Mouse (Mus musculus) left cerebral cortex, postnatal 25 days (tissue): Measurements from ENCODE around the gene Usp2. TPM values are rescaled to one million over a fixed set of nuclear protein-coding genes. Genes with fewer than 3 reads are reported as not detected.

Source experiments
- DNase-seq, 2 experiments: peaks; one replicate each; pipeline ENCODE4 v3.0.0; 2022; ENCODE audit warnings: low spot score in 2 of 2, mixed read lengths in 1 of 2
- intact Hi-C: fragments of 180-260 bp; cut with DNase I; formaldehyde crosslinking; loops from one replicate; pipeline ENCODE4 v1.15.1; 2025
- total RNA-seq, 2 experiments: library from RNA; stranded (reverse); gene quantifications; 2 replicates each; pipeline ENCODE4 v1.2.3; 2021

Gene Usp2
- total RNA-seq, 2 experiments from 2014 or later: 72.3 to 106 TPM

DNA sequence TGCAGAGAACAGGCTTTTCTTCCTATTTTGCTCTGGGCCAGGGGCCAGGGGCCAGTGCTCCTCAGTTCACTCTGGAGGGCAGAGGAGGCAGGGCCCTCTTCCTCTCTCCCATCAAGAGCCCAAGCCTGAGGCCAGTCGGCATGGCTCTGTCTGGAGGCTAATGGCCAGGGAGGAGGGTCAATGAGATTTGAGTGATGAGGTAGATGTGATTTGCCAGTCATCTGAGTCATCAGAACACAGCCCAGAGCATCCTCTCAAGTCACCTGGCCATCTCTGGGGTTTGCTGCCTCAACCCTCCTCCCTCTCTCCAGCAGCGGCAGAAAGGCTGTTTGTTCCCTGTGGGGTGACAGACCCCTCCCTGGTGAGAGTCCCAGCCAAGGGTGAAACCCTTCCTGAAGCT, 66.5 kb downstream of the Usp2 start:
- no peak for DNase-seq
- intact Hi-C loops: loop anchor here (5.0 kb wide), 1 partner anchor 114 kb away; no protein-coding TSS in a partner anchor

DNA sequence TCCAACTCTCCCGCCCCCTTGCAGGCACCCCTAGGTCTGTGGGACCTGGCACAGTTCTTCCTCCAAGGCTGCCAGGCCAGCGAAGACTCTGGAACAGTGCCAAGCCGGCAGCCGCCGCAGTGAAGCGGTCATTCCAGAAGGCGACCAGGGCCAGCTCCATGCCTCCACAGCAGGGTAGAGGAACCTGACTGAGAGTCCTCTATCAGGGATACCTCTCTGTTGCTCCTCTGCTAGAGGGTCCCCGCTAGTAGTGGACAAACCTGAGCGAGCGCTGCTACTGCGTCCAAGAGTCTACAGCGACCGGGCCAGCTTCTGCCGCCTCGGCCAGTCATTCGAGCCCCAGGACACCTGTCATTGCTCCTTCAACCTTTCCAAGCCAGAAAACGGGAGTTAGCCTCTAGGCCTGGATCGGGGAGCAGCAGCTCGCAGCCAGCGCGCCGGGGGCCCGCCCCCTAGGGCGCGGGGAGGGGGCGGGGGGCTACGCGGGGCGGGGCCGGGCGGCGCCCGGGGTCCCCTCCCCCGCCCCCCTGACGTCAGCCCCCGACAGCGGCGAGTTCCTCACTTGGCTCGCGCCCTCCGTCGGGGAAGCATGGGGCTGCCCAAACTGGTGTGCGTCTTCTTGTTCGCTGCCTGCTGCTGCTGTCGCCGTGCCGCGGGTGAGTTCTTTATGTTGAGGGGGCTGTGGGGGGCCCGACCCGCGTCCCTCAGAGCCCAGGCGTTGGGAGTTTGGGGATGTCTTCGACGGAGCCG, 67.5 kb downstream of the Usp2 start, which contains the start of gene Mcam:
Gene Mcam (plus strand): TSS at position 369 of the 750 bp plus-strand sequence.
- peak; percentile 27 to 36 for DNase-seq
- intact Hi-C loops: loop anchor here (5.0 kb wide), 1 partner anchor 113 kb away; no protein-coding TSS in a partner anchor

DNA sequence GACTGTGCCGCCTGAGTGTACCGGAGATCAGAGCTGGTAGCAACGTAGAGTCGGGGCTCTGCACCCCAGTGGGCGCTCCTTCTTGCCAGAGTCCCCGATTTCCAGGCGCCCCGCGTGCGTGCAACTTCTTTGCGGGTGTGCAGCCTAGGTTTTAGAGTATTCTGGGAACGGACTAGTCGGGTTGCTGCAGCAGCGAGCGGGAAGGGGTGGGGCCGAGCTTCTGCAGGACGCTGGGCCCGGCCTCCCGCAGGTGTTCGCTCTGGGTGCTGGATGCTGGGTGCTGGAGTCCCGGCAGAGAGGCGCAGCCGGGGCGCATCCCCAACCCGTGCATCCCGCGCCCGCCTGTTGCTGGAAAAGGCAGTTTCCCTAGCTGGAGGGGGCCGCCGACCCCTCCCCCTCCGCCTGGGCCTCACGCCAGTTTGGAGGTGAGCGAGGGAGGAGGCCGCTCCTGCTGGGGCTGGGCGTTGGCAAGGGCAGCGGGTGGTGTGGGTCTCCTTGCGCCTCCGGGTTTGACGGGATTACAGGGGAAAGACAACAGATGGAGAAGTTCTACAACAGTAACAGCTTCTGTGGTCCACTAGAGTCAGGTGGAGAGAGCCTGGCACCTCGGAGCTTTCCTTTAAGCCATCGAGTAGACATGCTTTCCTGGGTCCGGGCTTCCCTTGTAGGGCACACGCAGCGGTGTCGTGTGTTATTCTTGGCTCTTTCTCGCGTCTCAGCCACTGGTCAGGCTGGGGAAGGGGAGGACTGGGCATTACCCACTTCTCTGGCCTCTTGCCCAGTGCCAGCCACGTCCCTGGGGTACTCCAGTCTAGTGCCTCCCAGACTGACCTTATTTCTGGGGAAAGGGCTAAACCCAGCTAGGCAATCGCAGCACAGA, 68.3 kb downstream of the Usp2 start:
- no peak for DNase-seq
- intact Hi-C loops: loop anchor here (5.0 kb wide), 1 partner anchor 112 kb away; no protein-coding TSS in a partner anchor

- DNase-seq: no peak
- intact Hi-C loops: no loop called here
Observed at GRCm38 (mm10) chr9:44135731-44136411, 69.0 kb downstream of the Usp2 start.

GRCm38 (mm10) chr9:44137846-44138245, 71.0 kb downstream of the Usp2 start:
- intact Hi-C loops: no loop called here

GRCm38 (mm10) chr9:44141951-44142350, 75.1 kb downstream of the Usp2 start:
- intact Hi-C loops: no loop called here
- no peak for DNase-seq

More at GRCm38 (mm10) chr9:44137846-44138245, 71.0 kb downstream of the Usp2 start:
- DNase-seq: no peak

DNA sequence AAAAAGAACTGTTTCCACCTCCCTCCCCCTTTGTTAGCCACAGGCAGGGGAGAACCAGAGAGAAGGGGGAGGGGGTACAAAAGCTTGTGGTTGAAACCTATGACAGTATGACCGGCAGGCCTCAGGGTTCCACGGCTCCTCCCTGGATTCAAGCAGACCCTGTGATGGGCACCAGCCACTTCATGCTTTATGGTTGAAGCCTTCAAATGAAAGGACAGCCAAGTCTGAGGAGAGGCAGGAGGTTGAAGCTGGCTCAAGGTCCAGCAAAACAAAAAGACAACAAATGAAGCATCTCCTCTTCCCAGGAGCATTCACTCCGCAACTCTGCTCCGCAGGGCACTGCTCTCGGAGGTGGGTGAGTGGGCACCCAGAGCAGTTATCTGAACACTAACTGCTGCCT, 76.6 kb downstream of the Usp2 start:
- DNase-seq: no peak
- intact Hi-C loops: no loop called here

DNA sequence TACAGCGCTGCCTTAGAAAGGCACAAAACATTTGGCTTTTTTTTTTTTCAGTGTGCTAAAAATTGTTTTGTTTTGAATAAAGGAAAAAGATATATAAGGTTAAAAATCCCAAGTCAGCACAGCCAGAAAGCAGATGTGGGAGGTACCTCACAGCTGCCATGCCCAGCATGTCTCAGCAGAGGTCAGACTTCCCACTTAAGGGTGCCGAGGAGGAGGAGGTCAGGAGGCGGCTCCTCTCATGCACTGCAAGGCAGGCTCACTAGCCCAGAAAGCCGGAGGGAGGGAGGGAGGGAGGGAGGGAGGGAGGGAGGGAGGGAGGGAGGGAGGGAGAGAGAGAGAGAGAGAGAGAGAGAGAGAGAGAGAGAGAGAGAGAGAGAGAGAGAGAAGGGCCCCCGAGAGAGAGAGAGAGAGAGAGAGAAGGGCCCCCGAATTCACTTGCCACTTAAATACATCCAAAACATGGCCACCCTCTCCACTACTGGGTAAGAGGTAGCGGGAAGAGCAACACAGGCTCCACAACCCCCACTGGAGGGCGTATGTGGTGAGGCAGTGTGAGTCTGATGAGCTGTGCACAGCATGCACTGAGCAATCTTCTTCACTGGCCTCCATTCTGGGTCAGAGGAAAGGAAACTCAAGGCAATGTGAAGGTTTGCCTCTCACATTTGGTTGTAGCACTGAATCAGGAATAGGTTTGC, 77.3 kb downstream of the Usp2 start:
- intact Hi-C loops: no loop called here
- peak in 1 of 2 experiments; percentile 31 for DNase-seq

- intact Hi-C loops: no loop called here
- DNase-seq: no peak
Observed at GRCm38 (mm10) chr9:44144718-44145060, 77.9 kb downstream of the Usp2 start.

Other genes starting within 250 kb of the Usp2 start
- gene Thy1, start 23.6 kb upstream of the Usp2 start, total RNA-seq: 100 to 1,000 TPM; 826 to 894 TPM
- gene Mfrp, start 34.7 kb downstream of the Usp2 start, total RNA-seq: 1 to 10 TPM in 1 of 2 experiments, under 1 TPM in 1; 0.55 to 1.6 TPM
- gene C1qtnf5, start 40.2 kb downstream of the Usp2 start, total RNA-seq: 10 to 100 TPM; 23.1 to 26.1 TPM
- under 1 TPM; 0.14 to 0.27 TPM for gene Gm49380, start 46.5 kb downstream of the Usp2 start, total RNA-seq
- gene Rnf26, start 46.5 kb downstream of the Usp2 start, total RNA-seq: 10 to 100 TPM; 30.6 to 31.5 TPM
- gene Mcam, start 67.4 kb downstream of the Usp2 start, total RNA-seq: 10 to 100 TPM; 13.2 to 14.8 TPM
- gene Cbl, start 167.0 kb downstream of the Usp2 start, total RNA-seq: 10 to 100 TPM; 53.4 to 54.2 TPM
- gene Ccdc153, start 173.7 kb downstream of the Usp2 start, total RNA-seq: 1 to 10 TPM; 1.3 to 2.0 TPM
- under 1 TPM; 0.53 to 0.73 TPM for gene Pdzd3, start 184.4 kb downstream of the Usp2 start, total RNA-seq
- gene Nlrx1, start 201.6 kb downstream of the Usp2 start, total RNA-seq: 10 to 100 TPM; 11.6 to 14.0 TPM
- gene Abcg4, start 221.6 kb downstream of the Usp2 start, total RNA-seq: 10 to 100 TPM; 60.5 to 61.6 TPM
- gene Hinfp, start 238.7 kb downstream of the Usp2 start, total RNA-seq: 10 to 100 TPM; 28.4 to 28.6 TPM